Mouse (Mus musculus) liver, embryonic 16.5 days (tissue): Measurements from ENCODE around the gene Plekhg3. TPM values are rescaled to one million over a fixed set of nuclear protein-coding genes. Genes with fewer than 3 reads are reported as not detected.
A peak's percentile ranks its signal among the peaks of the same experiment; 100 is the strongest.

Experiments used
- ATAC-seq: fragments of 200-750 bp; cut with Nextera tagmentation; 2 replicates; pipeline ENCODE4 v1.8.0; 2017; ENCODE audit warnings: low read depth, mild to moderate bottlenecking, moderate number of reproducible peaks, moderate library complexity
- H3K27ac ChIP-seq: fragments of 300-500 bp; sonication (generic); 2 replicates; pipeline ENCODE4 v1.5.1; 2014; ENCODE audit warnings: mild to moderate bottlenecking, low read length
- H3K27me3 ChIP-seq: fragments of 300-500 bp; sonication (generic); 2 replicates; pipeline ENCODE4 v1.6.1; 2014; ENCODE audit warnings: low read depth, low read length, mixed read lengths; ENCODE audit not compliant: control insufficient read depth, insufficient read depth
- H3K36me3 ChIP-seq: fragments of 300-500 bp; sonication (generic); 2 replicates; pipeline ENCODE4 v1.6.1; 2014; ENCODE audit warnings: mild to moderate bottlenecking; ENCODE audit not compliant: control insufficient read depth, insufficient read depth
- H3K4me1 ChIP-seq: fragments of 300-500 bp; sonication (generic); 2 replicates; pipeline ENCODE4 v1.6.1; 2014; ENCODE audit warnings: low read depth, low read length, mixed read lengths; ENCODE audit not compliant: control insufficient read depth
- H3K4me2 ChIP-seq: fragments of 300-500 bp; sonication (generic); 2 replicates; pipeline ENCODE4 v1.6.1; 2014; ENCODE audit warnings: low read depth, low read length, mixed read lengths
- H3K4me3 ChIP-seq: fragments of 300-500 bp; sonication (generic); 2 replicates; pipeline ENCODE4 v1.5.1; 2014; ENCODE audit warnings: low read depth, mild to moderate bottlenecking, low read length
- H3K9ac ChIP-seq: fragments of 300-500 bp; sonication (generic); 2 replicates; pipeline ENCODE4 v1.6.1; 2014; ENCODE audit warnings: low read depth, low read length
- H3K9me3 ChIP-seq: fragments of 300-500 bp; sonication (generic); replicated peaks from 2 replicates; pipeline ENCODE4 v1.6.1; 2016; ENCODE audit warnings: low read length; ENCODE audit not compliant: control insufficient read depth
- WGBS: fragments of 180-500 bp; shearing (Covaris S2); extraction: QIAGEN DNeasy Blood & Tissue Kit; methylation state at CpG from one replicate; pipeline ENCODE4 v1.1.7; 2014; ENCODE audit not compliant: insufficient replicate concordance; 5-methylcytosine and 5-hydroxymethylcytosine counted together
- polyA plus RNA-seq: library from polyadenylated mRNA; unstranded; fragments of >200 nt; fragmentation: Nextera tagmentation; extraction: Ambion mirVana; gene quantifications from 2 replicates; pipeline ENCODE4 v1.2.1, GENCODE M21; 2015

Gene Plekhg3
- polyA plus RNA-seq, 1 experiment from 2014 or later: 5.5 TPM

- peaks cover 57% of the 10 kb centered on the region for H3K27me3 ChIP-seq
- H3K4me1 ChIP-seq: peaks cover 18% of the 10 kb centered on the region
- H3K4me3 ChIP-seq: peak overlapping the region; percentile 67
- H3K27ac ChIP-seq: peak overlapping the region; percentile 85
- H3K4me2 ChIP-seq: peak overlapping the region; percentile 71
- no peak for ATAC-seq
- no peaks in the 10 kb centered on the region for H3K36me3 ChIP-seq
- peak overlapping the region; percentile 67 for H3K9ac ChIP-seq
- H3K9me3 ChIP-seq: no peaks in the 10 kb centered on the region
- under 1% methylated on average over 31 of the region's 31 CpGs for WGBS
Observed at GRCm38 (mm10) chr12:76532926-76533376, 2.3 kb downstream of the Plekhg3 start.

- H3K9ac ChIP-seq: peak overlapping the region; percentile 67
- H3K27me3 ChIP-seq: peaks cover 57% of the 10 kb centered on the region
- H3K36me3 ChIP-seq: no peaks in the 10 kb centered on the region
- H3K4me1 ChIP-seq: peaks cover 17% of the 10 kb centered on the region
- WGBS: under 1% methylated on average over 62 of the region's 74 CpGs
- peak overlapping the region; percentile 67 for H3K4me3 ChIP-seq
- H3K27ac ChIP-seq: peak overlapping the region; percentile 85
- no peaks in the 10 kb centered on the region for H3K9me3 ChIP-seq
- peak; percentile 80 for ATAC-seq
- peak overlapping the region; percentile 71 for H3K4me2 ChIP-seq
Observed at GRCm38 (mm10) chr12:76533377-76534222, 2.9 kb downstream of the Plekhg3 start.

- H3K36me3 ChIP-seq: no peaks in the 10 kb centered on the region
- H3K4me2 ChIP-seq: peak overlapping the region; percentile 71
- peaks cover 57% of the 10 kb centered on the region for H3K27me3 ChIP-seq
- WGBS: 1% methylated on average over 11 of the region's 11 CpGs
- peaks cover 17% of the 10 kb centered on the region for H3K4me1 ChIP-seq
- H3K4me3 ChIP-seq: peak overlapping the region; percentile 67
- no peak for ATAC-seq
- peak overlapping the region; percentile 83 for H3K27ac ChIP-seq
- H3K9ac ChIP-seq: peak overlapping the region; percentile 67
- H3K9me3 ChIP-seq: no peaks in the 10 kb centered on the region
Observed at GRCm38 (mm10) chr12:76534233-76534632, 3.5 kb downstream of the Plekhg3 start.

GRCm38 (mm10) chr12:76534641-76535283 lies 4.1 kb downstream of the Plekhg3 start:
- ATAC-seq: no peak
- H3K9me3 ChIP-seq: no peaks in the 10 kb centered on the region
- peaks cover 53% of the 10 kb centered on the region for H3K27me3 ChIP-seq
- H3K4me2 ChIP-seq: peak overlapping the region; percentile 71
- peak overlapping the region; percentile 67 for H3K4me3 ChIP-seq
- peak overlapping the region; percentile 83 for H3K27ac ChIP-seq
- 25% methylated on average over 9 of the region's 9 CpGs for WGBS
- H3K36me3 ChIP-seq: no peaks in the 10 kb centered on the region
- peak overlapping the region; percentile 67 for H3K9ac ChIP-seq
- peaks cover 17% of the 10 kb centered on the region for H3K4me1 ChIP-seq

GRCm38 (mm10) chr12:76535471-76535900 lies 4.8 kb downstream of the Plekhg3 start:
- H3K9ac ChIP-seq: peak overlapping the region; percentile 35; the same call in 1 of the 2 replicates
- peaks cover 53% of the 10 kb centered on the region for H3K27me3 ChIP-seq
- peak overlapping the region; percentile 71 for H3K4me2 ChIP-seq
- H3K36me3 ChIP-seq: no peaks in the 10 kb centered on the region
- peak; percentile 52 for ATAC-seq
- no peaks in the 10 kb centered on the region for H3K9me3 ChIP-seq
- peak overlapping the region; percentile 83 for H3K27ac ChIP-seq
- peaks cover 17% of the 10 kb centered on the region for H3K4me1 ChIP-seq
- H3K4me3 ChIP-seq: peak overlapping the region; percentile 67
- 41% methylated on average over 9 of the region's 9 CpGs for WGBS

- Histone ChIP-seq H3K4me3 (no peak overlapping the region; the same call in 1 of the 2 replicates), H3K36me3 (no peaks in the 10 kb centered on the region), H3K27me3 (peaks cover 42% of the 10 kb centered on the region), H3K9ac (peak overlapping the region; percentile 9; the same call in 1 of the 2 replicates), H3K4me2 (peak overlapping the region; percentile 71), H3K27ac (peak overlapping the region; percentile 72), H3K9me3 (no peaks in the 10 kb centered on the region), H3K4me1 (peaks cover 27% of the 10 kb centered on the region)
- ATAC-seq: no peak
- WGBS: 57% methylated on average over 8 of the region's 8 CpGs
Observed at GRCm38 (mm10) chr12:76536591-76537153, 6.0 kb downstream of the Plekhg3 start.

- no peak overlapping the region for H3K9ac ChIP-seq
- no peaks in the 10 kb centered on the region for H3K9me3 ChIP-seq
- H3K4me2 ChIP-seq: 0 out of 2 replicates have a peak overlapping the region, but pooled peaks have one; percentile 5
- no peak overlapping the region for H3K4me3 ChIP-seq
- ATAC-seq: peak; percentile 11
- no peaks in the 10 kb centered on the region for H3K36me3 ChIP-seq
- whole genome bisulfite sequencing: 20% methylated on average over 8 of the region's 8 CpGs
- peaks cover 34% of the 10 kb centered on the region for H3K27me3 ChIP-seq
- peaks cover 30% of the 10 kb centered on the region for H3K4me1 ChIP-seq
- H3K27ac ChIP-seq: peak overlapping the region; percentile 72
Observed at GRCm38 (mm10) chr12:76537434-76537833, 6.7 kb downstream of the Plekhg3 start.

- H3K4me3 ChIP-seq: no peak overlapping the region
- H3K27me3 ChIP-seq: peaks cover 7% of the 10 kb centered on the region
- no peak for ATAC-seq
- 66% methylated on average over 3 of the region's 3 CpGs for WGBS
- no peak overlapping the region for H3K27ac ChIP-seq
- no peaks in the 10 kb centered on the region for H3K9me3 ChIP-seq
- H3K4me2 ChIP-seq: no peak overlapping the region
- H3K36me3 ChIP-seq: no peaks in the 10 kb centered on the region
- H3K4me1 ChIP-seq: peaks cover 33% of the 10 kb centered on the region
- no peak overlapping the region for H3K9ac ChIP-seq
Observed at GRCm38 (mm10) chr12:76540169-76540568, 9.5 kb downstream of the Plekhg3 start.
